Mouse (Mus musculus): Measurements from ENCODE around the gene Gm7247.

DNA sequence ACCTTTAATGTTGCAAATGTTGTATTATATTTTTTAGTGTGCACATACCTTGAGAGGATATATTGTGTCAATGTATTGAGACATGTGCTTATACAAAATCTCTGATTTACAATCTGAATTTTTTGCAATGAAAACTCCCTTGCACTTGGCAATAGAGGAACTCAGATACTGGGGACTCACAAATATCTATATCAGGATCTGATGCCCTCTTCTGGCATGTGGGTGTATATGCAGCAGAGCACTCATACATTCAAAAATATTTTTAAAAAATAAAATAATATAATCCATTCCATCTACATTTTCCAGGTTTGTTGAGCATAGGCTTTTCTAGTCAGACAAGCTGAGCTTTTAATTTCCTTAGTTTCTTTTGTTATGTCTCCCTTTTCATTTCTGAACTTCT lies 15.5 kb upstream of the Gm7247 start:
- TF ChIP-seq POLR2A (IDR thresholded peaks at IDR 0.05; ENCODE audit: extremely low read depth, insufficient read depth, low read length) = no peak
- TF ChIP-seq CTCF (IDR thresholded peaks at IDR 0.05; ENCODE audit: low read depth, low read length) = no peak

Data from liver, adult 2 months (tissue).